Mouse (Mus musculus): ENCODE measurements at regions not wholly inside any gene's neighbourhood (a gene's known extent, or its start where the extent isn't known, plus 50 kb on each side); places are given as distances from the start of the nearest gene placed in this dataset.

DNA sequence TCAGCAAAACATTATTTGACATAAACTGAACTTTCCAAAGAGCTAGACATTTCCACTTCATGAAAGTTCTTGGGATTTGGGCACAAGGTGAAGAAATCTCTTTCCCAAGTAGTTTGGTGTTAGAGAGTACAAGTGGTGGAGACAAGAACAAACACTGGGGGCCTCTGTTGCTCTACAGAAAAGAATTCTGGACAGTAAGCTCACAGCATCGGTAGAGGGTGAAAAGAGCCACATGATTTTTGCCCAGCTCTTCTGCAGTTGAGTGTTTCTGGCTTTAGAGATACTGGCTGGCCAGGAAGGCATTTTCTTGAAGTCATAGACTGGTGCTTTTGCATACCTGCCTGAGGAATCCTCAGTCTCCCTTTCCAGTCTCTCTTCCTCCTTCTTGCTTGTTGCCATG lies 127.8 kb downstream of the Stk31 start:
- Histone ChIP-seq H3K4me2 (no peak overlapping the region), H3K27ac (replicated peaks) (no peak overlapping the region)
- no peak for ATAC-seq (ENCODE audit: low read depth)

DNA sequence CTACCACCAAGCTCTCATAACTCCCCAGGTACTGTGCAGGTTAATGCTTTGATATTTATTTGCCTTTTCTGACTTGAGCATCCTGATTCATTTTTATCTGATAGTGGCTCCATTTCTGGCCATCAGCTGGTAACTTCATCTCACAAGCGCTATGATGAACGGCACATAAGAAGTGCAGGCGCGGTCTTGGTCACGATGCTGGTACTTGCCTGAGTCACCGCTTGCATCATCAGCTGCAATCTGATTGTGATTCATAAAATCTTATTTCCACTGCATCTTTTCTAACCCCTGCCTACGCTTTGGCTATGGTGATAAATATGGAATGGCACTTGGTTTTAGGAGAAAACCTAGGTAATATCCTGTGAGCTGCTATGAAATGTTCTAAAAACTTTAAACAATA lies 128.3 kb downstream of the Stk31 start:
- Histone ChIP-seq H3K27me3 (no peaks in the 10 kb centered on the region), H3K27ac (replicated peaks) (no peak overlapping the region), H3K4me2 (no peak overlapping the region), H3K4me1 (replicated peaks) (no peaks in the 10 kb centered on the region), H3K9ac (no peak overlapping the region), H3K4me3 (no peak overlapping the region), H3K9me3 (no peaks in the 10 kb centered on the region), H3K36me3 (no peaks in the 10 kb centered on the region)
- ATAC-seq (ENCODE audit: low read depth): no peak
- 90% methylated on average over 7 of the region's 7 CpGs for WGBS

More for the DNA sequence above, 127.8 kb downstream of the Stk31 start:
- H3K27me3 ChIP-seq: no peaks in the 10 kb centered on the region
- H3K9me3 ChIP-seq: no peaks in the 10 kb centered on the region
- H3K9ac ChIP-seq: no peak overlapping the region
- H3K36me3 ChIP-seq: no peaks in the 10 kb centered on the region
- no peak overlapping the region for H3K4me3 ChIP-seq
- WGBS: 21% methylated on average over 1 of the region's 1 CpGs
- no peaks in the 10 kb centered on the region for H3K4me1 ChIP-seq (replicated peaks)

DNA sequence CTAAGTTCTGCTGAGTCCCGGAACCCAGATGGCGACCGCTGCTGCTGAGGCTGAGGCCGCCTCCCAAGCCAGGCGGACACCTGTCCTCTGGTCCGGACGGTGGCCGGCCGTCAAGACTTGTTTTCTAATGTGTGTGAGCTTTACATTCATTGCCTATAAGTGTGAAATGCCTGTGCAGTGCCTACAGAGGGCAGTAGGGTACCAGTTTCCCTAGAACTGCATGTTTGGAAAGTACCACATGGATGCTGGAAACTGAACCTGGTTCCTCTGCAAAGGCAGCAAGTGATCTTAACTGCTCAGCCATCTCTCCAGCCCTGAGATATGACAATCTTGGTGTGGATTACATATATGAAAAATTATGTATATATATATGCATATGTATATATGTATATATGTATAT lies 138.6 kb downstream of the Stk31 start:
- WGBS: 93% methylated on average over 9 of the region's 9 CpGs
- ATAC-seq (ENCODE audit: low read depth): no peak

DNA sequence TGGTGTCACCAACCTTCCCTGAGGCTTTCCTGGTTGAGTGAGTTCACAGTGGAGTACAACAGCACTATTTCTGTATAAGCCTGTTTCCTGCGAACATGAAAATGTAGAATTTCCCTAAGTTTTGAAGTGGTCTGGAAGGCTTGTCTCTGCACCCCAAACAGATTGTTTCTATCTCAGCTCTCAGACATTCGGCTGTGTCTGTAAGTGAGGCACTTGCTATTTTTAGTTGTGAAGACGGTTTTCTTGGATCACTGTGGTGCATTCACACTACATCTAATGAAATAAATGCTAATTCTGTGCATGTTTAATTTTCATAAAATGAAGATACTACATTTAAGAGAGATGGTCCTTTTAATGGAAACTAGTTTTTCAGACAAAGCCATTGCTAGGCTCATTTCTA lies 139.1 kb downstream of the Stk31 start:
- H3K9me3 ChIP-seq: 0 out of 2 replicates have a peak, but pooled peaks cover 3% of the 10 kb centered on the region
- no peaks in the 10 kb centered on the region for H3K4me1 ChIP-seq (replicated peaks)
- no peaks in the 10 kb centered on the region for H3K36me3 ChIP-seq
- H3K27me3 ChIP-seq: no peaks in the 10 kb centered on the region
- no peak overlapping the region for H3K27ac ChIP-seq (replicated peaks)
- H3K4me2 ChIP-seq: no peak overlapping the region
- no peak for ATAC-seq (ENCODE audit: low read depth)
- H3K9ac ChIP-seq: no peak overlapping the region
- WGBS: 90% methylated on average over 3 of the region's 3 CpGs
- no peak overlapping the region for H3K4me3 ChIP-seq

More for the DNA sequence above, 138.6 kb downstream of the Stk31 start:
- Histone ChIP-seq H3K9me3 (0 out of 2 replicates have a peak, but pooled peaks cover 3% of the 10 kb centered on the region), H3K4me3 (no peak overlapping the region), H3K4me1 (replicated peaks) (no peaks in the 10 kb centered on the region), H3K27me3 (no peaks in the 10 kb centered on the region), H3K36me3 (no peaks in the 10 kb centered on the region), H3K9ac (no peak overlapping the region), H3K27ac (replicated peaks) (no peak overlapping the region), H3K4me2 (no peak overlapping the region)

- Histone ChIP-seq H3K9me3 (no peaks in the 10 kb centered on the region), H3K4me2 (no peak overlapping the region), H3K36me3 (no peaks in the 10 kb centered on the region), H3K27ac (replicated peaks) (no peak overlapping the region), H3K27me3 (no peaks in the 10 kb centered on the region), H3K4me3 (no peak overlapping the region), H3K9ac (no peak overlapping the region), H3K4me1 (replicated peaks) (no peaks in the 10 kb centered on the region)
- 90% methylated on average over 7 of the region's 7 CpGs for WGBS
- no peak for ATAC-seq (ENCODE audit: low read depth)
Observed at GRCm38 (mm10) chr6:49544946-49545345, 149.5 kb downstream of the Stk31 start.

DNA sequence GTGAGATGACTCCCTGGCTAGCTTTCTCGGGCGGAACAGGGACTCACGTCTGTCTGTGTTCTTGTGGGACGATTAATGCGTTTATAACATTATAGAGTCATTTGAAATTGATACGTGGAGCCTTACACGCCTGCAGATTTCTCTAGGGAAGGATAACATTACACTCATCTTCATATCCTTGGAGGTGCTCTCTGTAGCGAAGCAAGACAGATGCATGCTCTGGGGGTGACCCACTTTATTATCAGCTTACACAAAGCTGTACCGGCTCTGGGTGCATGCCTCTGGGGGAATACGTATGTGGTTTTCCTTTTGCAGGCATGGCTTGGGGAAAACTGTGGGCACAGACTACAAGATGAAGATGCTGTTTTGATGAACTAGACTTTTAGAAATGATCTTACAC lies 159.7 kb downstream of the Stk31 start:
- Histone ChIP-seq H3K9ac (no peak overlapping the region), H3K4me1 (replicated peaks) (0 out of 2 replicates have a peak, but pooled peaks cover 3% of the 10 kb centered on the region), H3K4me3 (no peak overlapping the region), H3K9me3 (no peaks in the 10 kb centered on the region), H3K36me3 (no peaks in the 10 kb centered on the region), H3K27me3 (no peaks in the 10 kb centered on the region), H3K27ac (replicated peaks) (no peak overlapping the region), H3K4me2 (0 out of 2 replicates have a peak overlapping the region, but pooled peaks have one; percentile 14)
- 57% methylated on average over 10 of the region's 10 CpGs for WGBS
- ATAC-seq (ENCODE audit: low read depth): 0 out of 2 replicates have a peak, but pooled peaks have one; percentile 43

- no peak overlapping the region for H3K4me3 ChIP-seq
- H3K4me2 ChIP-seq: no peak overlapping the region
- H3K27me3 ChIP-seq: no peaks in the 10 kb centered on the region
- ATAC-seq (ENCODE audit: low read depth): no peak
- 0 out of 2 replicates have a peak, but pooled peaks cover 3% of the 10 kb centered on the region for H3K4me1 ChIP-seq (replicated peaks)
- H3K36me3 ChIP-seq: no peaks in the 10 kb centered on the region
- no peak overlapping the region for H3K27ac ChIP-seq (replicated peaks)
- H3K9me3 ChIP-seq: no peaks in the 10 kb centered on the region
- H3K9ac ChIP-seq: no peak overlapping the region
- 80% methylated on average over 1 of the region's 1 CpGs for WGBS
Observed at GRCm38 (mm10) chr6:49558508-49558907, 163.1 kb downstream of the Stk31 start.

DNA sequence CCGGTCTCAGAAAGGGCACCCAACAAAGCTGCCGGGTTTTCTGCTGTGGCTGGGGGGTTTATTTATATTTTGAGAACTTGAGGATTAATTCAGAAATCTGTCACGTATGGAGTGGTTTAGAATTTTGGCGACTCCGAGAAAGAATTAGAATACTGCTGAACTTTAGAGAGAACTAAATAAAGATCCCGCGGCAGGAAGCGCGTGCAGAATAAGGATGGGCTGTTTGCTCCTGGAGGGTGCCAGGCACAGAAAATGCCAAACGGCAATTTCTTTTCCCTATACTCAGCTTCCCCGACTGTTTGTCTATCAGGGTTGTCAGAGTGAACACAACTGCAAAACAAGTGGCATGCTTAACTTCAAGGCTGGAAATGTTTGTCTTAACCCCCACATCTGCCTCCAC lies 163.7 kb downstream of the Stk31 start:
- Histone ChIP-seq H3K27me3 (no peaks in the 10 kb centered on the region), H3K9me3 (no peaks in the 10 kb centered on the region), H3K36me3 (no peaks in the 10 kb centered on the region), H3K4me3 (no peak overlapping the region), H3K4me2 (no peak overlapping the region), H3K4me1 (replicated peaks) (0 out of 2 replicates have a peak, but pooled peaks cover 3% of the 10 kb centered on the region), H3K27ac (replicated peaks) (no peak overlapping the region), H3K9ac (no peak overlapping the region)
- WGBS: 92% methylated on average over 11 of the region's 11 CpGs
- ATAC-seq (ENCODE audit: low read depth): no peak

DNA sequence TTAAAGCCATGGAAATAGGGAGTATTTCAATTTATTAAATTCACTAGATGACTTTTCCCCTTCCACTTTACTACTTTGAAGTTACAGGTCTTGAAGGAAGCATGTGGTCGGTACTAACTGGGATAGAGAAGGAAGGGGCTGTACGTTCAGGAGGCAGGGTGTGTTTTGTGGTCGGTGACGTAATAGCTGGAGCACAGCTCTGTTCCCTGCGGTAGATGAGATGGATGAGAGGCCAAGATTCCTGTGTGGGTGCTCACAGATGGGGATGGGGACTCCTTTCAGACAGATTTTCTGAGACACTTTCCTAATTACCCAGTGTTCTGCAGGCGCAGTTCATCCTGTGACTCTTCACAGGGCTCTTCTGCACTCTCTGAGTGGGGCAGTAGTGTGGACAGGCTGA lies 182.9 kb downstream of the Stk31 start:
- 83% methylated on average over 6 of the region's 6 CpGs for WGBS
- ATAC-seq (ENCODE audit: low read depth): no peak
- H3K9ac ChIP-seq: no peak overlapping the region
- H3K4me3 ChIP-seq: no peak overlapping the region
- H3K4me1 ChIP-seq (replicated peaks): peaks cover 19% of the 10 kb centered on the region
- no peaks in the 10 kb centered on the region for H3K9me3 ChIP-seq
- H3K27me3 ChIP-seq: no peaks in the 10 kb centered on the region
- no peak overlapping the region for H3K4me2 ChIP-seq
- no peak overlapping the region for H3K27ac ChIP-seq (replicated peaks)
- no peaks in the 10 kb centered on the region for H3K36me3 ChIP-seq

DNA sequence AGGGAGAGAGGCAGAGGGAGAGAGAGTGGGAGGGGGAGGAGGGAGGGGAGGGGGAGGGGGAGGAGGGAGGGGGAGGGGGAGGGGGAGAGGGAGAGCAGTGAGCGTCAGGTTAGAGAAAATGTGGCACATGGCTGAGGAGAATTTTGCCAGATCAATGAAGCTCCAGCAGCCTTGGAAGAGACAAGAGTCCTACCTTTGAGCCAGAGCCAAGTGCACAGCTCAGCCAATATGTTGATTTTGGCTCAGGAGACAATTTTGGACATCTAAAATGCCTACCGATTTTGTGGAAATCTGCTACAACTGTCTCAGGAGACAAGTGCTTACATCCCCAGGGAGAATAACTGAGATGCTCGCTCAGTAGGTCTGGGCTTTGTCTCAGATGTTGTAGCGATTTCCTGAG lies 184.3 kb downstream of the Stk31 start:
- 70% methylated on average over 4 of the region's 4 CpGs for WGBS
- no peak overlapping the region for H3K9ac ChIP-seq
- H3K36me3 ChIP-seq: no peaks in the 10 kb centered on the region
- no peak overlapping the region for H3K4me2 ChIP-seq
- H3K9me3 ChIP-seq: no peaks in the 10 kb centered on the region
- no peaks in the 10 kb centered on the region for H3K27me3 ChIP-seq
- no peak for ATAC-seq (ENCODE audit: low read depth)
- H3K27ac ChIP-seq (replicated peaks): no peak overlapping the region
- no peak overlapping the region for H3K4me3 ChIP-seq
- peaks cover 21% of the 10 kb centered on the region for H3K4me1 ChIP-seq (replicated peaks)

DNA sequence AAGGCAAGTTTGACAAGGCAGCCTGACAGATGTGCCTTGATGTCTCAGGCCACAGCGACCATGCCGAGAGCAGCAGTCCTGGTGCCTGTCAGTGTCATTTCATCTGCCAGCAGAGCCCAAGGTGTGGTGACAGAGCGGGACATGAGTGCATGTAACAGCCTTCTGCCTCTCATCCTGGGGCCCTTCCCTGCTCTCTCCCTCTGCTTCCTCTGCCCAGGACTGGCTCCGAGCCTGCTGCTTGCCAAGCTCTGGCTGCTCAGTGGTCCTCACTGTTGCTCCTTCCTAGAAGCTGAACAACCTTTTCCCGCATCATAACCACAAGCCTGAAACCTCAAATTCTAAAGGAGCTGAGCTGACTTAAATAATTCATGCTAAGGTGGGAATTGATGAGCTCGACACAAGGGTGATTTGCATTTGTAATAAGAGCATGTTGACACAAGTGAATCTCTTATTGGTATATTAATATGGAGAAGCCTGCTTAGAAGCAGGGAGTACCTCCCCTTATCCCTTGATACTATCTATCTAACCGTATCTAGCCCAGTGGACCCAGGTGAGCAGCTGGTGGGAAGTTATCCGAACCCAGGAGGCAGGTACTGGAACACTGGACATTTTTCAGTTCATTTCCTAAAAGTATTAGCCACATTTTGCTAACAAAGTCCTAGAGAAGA lies 186.8 kb downstream of the Stk31 start:
- Histone ChIP-seq H3K9ac (no peak overlapping the region), H3K9me3 (no peaks in the 10 kb centered on the region), H3K27ac (replicated peaks) (peak overlapping the region; percentile 49; the same call in 1 of the 2 replicates), H3K27me3 (no peaks in the 10 kb centered on the region), H3K4me3 (no peak overlapping the region), H3K4me1 (replicated peaks) (peaks cover 21% of the 10 kb centered on the region), H3K36me3 (no peaks in the 10 kb centered on the region), H3K4me2 (no peak overlapping the region)
- WGBS: 66% methylated on average over 8 of the region's 8 CpGs
- ATAC-seq (ENCODE audit: low read depth): no peak

DNA sequence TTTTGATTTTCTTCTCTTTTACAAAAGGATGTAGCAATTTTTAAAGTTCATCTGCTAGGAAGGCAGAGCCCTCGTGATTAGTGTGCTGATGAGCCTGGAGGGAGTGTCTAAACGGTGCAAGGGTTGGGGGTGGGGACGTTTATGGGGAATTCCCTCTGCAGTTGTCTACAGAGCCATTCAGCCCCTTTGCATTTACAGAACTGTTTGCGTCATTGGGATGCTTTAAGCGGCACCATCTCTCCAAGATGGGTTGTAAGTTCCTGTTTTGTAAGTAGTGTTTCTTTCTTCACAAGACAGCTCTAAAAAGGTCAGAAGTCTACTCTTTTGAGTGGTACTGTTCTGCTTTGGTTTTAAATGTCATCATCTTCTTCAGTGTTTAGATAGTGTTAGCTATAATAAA lies 191.1 kb downstream of the Stk31 start:
- Histone ChIP-seq H3K36me3 (no peaks in the 10 kb centered on the region), H3K9me3 (no peaks in the 10 kb centered on the region), H3K27me3 (no peaks in the 10 kb centered on the region), H3K4me1 (replicated peaks) (peaks cover 20% of the 10 kb centered on the region), H3K27ac (replicated peaks) (no peak overlapping the region), H3K4me3 (no peak overlapping the region), H3K9ac (no peak overlapping the region), H3K4me2 (no peak overlapping the region)
- ATAC-seq (ENCODE audit: low read depth): no peak
- WGBS: 37% methylated on average over 5 of the region's 5 CpGs

DNA sequence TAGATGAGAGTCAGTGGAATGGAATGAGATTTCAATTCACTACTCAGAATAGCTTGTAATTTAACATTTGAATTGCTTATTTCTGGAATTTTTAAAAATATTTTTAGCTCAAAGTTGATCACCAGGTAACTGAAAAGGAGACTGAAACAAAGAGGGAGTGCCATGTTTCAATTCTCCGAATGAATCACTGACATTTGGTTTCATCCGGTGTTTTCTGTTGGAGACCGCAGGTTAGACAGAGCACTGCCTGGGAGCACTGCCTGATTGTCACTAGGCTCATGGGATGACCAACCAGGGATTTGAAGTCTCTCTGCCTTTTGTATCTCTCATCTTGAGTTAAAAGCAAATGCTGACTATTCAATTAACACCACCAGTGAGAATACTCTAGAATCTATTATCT lies 193.3 kb downstream of the Stk31 start:
- no peaks in the 10 kb centered on the region for H3K9me3 ChIP-seq
- 93% methylated on average over 3 of the region's 3 CpGs for WGBS

More for the DNA sequence above, 193.3 kb downstream of the Stk31 start:
- Histone ChIP-seq H3K36me3 (no peaks in the 10 kb centered on the region), H3K9ac (no peak overlapping the region), H3K4me3 (no peak overlapping the region), H3K27ac (replicated peaks) (no peak overlapping the region), H3K27me3 (no peaks in the 10 kb centered on the region; the same call in 1 of the 2 replicates), H3K4me1 (replicated peaks) (no peaks in the 10 kb centered on the region), H3K4me2 (no peak overlapping the region)
- ATAC-seq (ENCODE audit: low read depth): no peak

Data from neural tube, embryonic 13.5 days (tissue).